Mouse (Mus musculus) embryo, embryonic 11.5 days (tissue): ENCODE measurements around the gene Krtap12-1.
"Not testable (repeated sequence)": the region's sequence is repeated elsewhere in the genome, so short reads cannot be mapped to it uniquely, and the experiment has no call there.

Experiments
- DNase-seq: peaks from one replicate; pipeline ENCODE4 v3.0.0-alpha.2; 2012; ENCODE audit warnings: low read depth, low spot score

The Krtap12-1 gene

DNA sequence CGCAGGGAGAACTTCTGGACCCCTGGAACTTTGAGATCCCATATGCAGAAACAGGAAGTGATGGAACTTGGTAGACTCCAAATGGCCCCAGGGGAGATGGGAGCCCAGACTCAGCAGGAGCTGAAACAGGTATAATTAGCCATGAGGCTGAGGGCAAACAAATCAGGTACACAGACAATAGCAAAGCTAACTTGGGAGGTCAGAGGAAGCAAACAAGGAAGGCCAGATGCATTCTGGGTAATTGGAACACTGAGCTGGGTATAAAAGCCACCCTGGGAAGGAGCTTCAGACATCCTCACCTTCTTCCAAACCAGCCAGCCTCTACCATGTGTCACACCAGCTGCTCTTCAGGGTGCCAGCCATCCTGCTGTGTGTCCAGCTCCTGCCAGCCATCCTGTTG, at the start of gene Krtap12-1:
Gene Krtap12-1 (plus strand): TSS at position 301 of the 400 bp plus-strand sequence.
- not testable (repeated sequence) for DNase-seq

DNA sequence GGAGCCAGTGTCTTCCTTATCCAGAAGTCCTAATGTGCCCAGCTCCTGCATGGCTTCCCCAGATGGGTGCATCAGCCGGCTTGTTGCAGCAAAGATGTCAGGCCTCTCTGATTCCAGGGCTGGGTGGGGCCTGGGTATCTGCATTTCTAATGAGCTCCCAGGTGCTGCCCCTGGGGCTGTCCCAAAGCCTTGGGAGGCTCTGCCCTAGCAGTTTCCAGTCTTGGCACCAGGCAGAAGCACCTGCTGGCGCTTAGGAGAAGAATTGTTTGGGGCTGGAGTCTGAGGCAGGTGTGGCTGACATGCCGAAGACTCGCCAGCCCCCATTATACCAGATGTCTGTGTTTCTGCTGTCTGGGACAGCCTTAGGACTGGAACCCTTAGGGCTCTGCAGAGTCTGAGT, 49.7 kb upstream of the Krtap12-1 start:
- DNase-seq, result no peak

GRCm38 (mm10) chr10:77671519-77671918, 48.9 kb upstream of the Krtap12-1 start:
- DNase-seq, result no peak

- no peak for DNase-seq
These were observed 46.6 kb upstream of the Krtap12-1 start for GRCm38 (mm10) chr10:77673765-77674164.

- DNase-seq, result no peak
These were observed 42.8 kb upstream of the Krtap12-1 start for GRCm38 (mm10) chr10:77677562-77677961.

- DNase-seq, result no peak
These were observed 37.4 kb upstream of the Krtap12-1 start for GRCm38 (mm10) chr10:77682994-77683393.

- no peak for DNase-seq
These were observed 36.2 kb upstream of the Krtap12-1 start for GRCm38 (mm10) chr10:77684181-77684580.

GRCm38 (mm10) chr10:77685895-77686664, 34.3 kb upstream of the Krtap12-1 start, which contains the start of gene Tspear:
Tspear (plus strand) TSS chr10:77686569.
- no peak for DNase-seq

GRCm38 (mm10) chr10:77687021-77687420, 33.4 kb upstream of the Krtap12-1 start:
- no peak for DNase-seq

GRCm38 (mm10) chr10:77690356-77690807, 30.0 kb upstream of the Krtap12-1 start, which contains the start of gene Gm19402:
Gm19402 (minus strand) TSS chr10:77690757.
- not testable (repeated sequence) for DNase-seq

GRCm38 (mm10) chr10:77697133-77697532, 23.3 kb upstream of the Krtap12-1 start, which contains the start of gene Gm9508:
Gm9508 (minus strand) TSS chr10:77697233.
- DNase-seq, result no peak

DNA sequence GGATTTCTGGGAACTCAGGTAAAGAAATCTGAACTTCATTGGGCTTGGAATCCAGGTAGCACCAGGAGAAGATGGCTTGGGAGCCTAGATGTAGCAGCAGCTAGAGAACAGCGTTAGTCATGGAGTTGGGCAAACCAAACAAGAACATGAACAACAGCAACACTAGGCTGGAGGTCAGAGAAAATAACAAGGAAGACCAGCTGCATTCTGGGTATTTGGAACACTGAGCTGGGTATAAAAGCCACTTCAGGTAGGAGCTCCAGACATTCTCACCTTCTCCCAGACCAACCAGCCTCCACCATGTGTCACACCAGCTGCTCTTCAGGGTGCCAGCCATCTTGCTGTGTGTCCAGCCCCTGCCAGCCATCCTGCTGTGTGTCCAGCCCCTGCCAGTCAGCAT, 14.1 kb upstream of the Krtap12-1 start, which contains the start of gene Gm10272:
Gene Gm10272 (plus strand): TSS at position 301 of the 400 bp plus-strand sequence.
- no peak for DNase-seq

- DNase-seq, result no peak
These were observed 10.6 kb upstream of the Krtap12-1 start for GRCm38 (mm10) chr10:77709831-77710230.

GRCm38 (mm10) chr10:77711157-77711556, 9.2 kb upstream of the Krtap12-1 start, which contains the start of gene Gm10024:
Gm10024 (plus strand) TSS chr10:77711457.
- DNase-seq, result not testable (repeated sequence)

DNA sequence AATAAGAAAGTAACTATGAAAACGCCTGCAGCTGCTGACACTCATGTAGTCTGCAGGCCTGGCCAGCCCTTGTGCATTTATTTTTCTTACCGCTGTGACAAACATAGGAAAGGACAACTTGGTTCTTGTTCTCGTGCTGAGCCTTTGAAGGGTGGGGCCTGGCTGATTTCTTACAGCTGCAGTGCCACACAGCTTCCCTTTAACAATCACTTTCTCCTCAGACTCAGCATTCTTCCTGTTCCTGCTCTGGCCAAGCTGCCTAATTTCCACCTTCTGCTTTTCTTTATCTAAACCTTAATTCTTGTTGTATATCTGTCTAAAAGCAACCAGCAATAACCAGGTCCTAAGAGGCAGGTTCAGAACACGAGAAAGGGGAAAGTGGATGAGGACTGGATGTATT, 6.7 kb upstream of the Krtap12-1 start:
- no peak for DNase-seq

DNA sequence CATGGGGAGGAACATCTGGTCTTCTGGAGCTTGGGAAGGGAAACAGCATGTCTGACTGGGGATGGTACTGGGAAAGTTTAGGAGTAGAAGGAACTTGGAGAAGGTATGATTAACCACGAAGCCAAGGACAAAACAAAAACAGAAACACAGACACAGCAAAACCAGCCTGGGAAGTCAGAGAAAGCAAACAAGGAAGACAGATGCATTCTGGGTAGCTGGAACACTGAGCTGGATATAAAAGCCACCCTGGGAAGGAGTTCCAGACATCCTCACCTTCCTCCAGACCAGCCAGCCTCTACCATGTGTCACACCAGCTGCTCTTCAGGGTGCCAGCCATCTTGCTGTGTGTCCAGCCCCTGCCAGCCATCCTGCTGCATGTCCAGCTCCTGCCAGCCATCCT, 4.9 kb upstream of the Krtap12-1 start, which contains the start of gene Gm10142:
Gene Gm10142 (plus strand): TSS at position 301 of the 400 bp plus-strand sequence.
- DNase-seq, result no peak

DNA sequence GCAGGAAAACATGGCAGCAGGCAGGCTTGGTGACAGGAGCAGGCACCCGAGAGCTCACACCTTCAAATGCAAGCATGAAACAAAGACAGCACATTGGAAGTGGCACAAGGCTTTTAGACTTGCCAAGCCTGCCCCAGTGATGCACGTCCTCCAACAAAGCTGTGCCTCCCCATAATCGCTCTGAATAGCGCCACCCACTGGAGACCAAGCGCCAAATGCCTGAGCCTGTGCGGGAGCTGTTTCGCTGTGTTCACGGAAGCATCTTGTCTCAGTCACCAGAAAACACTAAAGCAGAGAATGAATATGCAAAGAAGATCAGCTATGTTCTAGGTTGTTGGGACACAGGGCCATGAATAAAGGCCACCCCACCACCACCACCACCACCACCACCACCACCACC, 4.5 kb downstream of the Krtap12-1 start:
- DNase-seq, result no peak

GRCm38 (mm10) chr10:77726186-77726585, 5.8 kb downstream of the Krtap12-1 start, which contains the start of gene Gm10100:
Gm10100 (plus strand) TSS chr10:77726486.
- no peak for DNase-seq

GRCm38 (mm10) chr10:77728280-77728679, 7.9 kb downstream of the Krtap12-1 start:
- no peak for DNase-seq

- no peak for DNase-seq
These were observed 8.8 kb downstream of the Krtap12-1 start for GRCm38 (mm10) chr10:77729241-77729640.

- DNase-seq, result no peak
These were observed 15.5 kb downstream of the Krtap12-1 start for GRCm38 (mm10) chr10:77735928-77736327.

- DNase-seq, result no peak
These were observed 18.5 kb downstream of the Krtap12-1 start for GRCm38 (mm10) chr10:77738929-77739328.
